Mouse (Mus musculus): ENCODE data around the gene BC051665. TPM values are rescaled to one million over a fixed set of nuclear protein-coding genes. Genes with fewer than 3 reads are reported as not detected.

The BC051665 gene
- polyA plus RNA-seq, 1 experiment from 2014 or later = not detected

DNA sequence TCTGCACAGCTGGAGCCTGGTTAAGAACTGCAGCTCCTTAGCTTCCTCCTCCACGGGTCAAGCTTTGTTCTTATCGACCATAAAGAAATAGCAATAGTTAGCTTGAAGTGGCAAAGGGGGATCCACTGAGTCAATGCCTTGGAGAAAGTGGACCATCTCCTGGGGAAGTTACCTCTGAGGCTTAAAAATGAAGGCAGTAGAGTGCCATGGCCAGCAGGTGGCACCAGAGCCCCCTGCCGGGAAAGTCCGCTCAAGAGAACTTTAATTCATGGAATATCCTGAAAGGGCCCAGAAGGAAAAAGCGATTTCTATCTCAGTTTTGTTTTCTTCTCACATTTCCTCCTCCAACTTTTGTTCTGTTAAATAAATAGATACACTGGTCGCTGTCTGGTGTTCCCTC lies 27.0 kb downstream of the BC051665 start:
- no peaks in the 10 kb centered on the region for H3K27me3 ChIP-seq (replicated peaks)
- no peak overlapping the region for H3K27ac ChIP-seq
- H3K4me1 ChIP-seq = no peaks in the 10 kb centered on the region
- no peak overlapping the region for H3K4me3 ChIP-seq
- no peak overlapping the region for H3K4me2 ChIP-seq (replicated peaks)
- H3K9ac ChIP-seq = no peak overlapping the region
- no peaks in the 10 kb centered on the region for H3K9me3 ChIP-seq
- peaks cover 46% of the 10 kb centered on the region for H3K36me3 ChIP-seq
- ATAC-seq (ENCODE audit: low FRiP score, low read depth) = 0 out of 2 replicates have a peak, but pooled peaks have one; percentile 28
- WGBS = 46% methylated on average over 6 of the region's 6 CpGs

DNA sequence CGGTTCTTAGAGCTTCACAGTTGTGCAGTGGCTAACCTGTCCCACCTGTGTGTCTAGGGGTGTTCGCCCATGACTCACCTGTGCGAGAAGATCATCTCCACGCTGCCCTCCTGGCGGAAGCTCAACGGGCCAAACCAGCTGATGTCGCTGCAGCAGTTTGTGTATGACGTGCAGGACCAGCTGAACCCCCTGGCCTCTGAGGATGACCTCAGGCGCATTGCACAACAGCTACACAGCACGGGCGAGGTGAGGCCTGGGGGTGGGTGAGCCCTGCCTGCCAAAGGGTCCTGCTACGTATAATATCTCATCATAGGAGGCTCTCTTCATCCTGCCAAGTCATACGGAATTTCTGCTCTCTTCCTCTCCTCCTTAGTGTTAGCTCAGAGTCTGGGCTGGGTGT lies 28.9 kb downstream of the BC051665 start:
- no peaks in the 10 kb centered on the region for H3K4me1 ChIP-seq
- H3K4me3 ChIP-seq = no peak overlapping the region
- 93% methylated on average over 13 of the region's 13 CpGs for WGBS
- H3K27me3 ChIP-seq (replicated peaks) = no peaks in the 10 kb centered on the region
- no peaks in the 10 kb centered on the region for H3K9me3 ChIP-seq
- H3K9ac ChIP-seq = no peak overlapping the region
- peaks cover 50% of the 10 kb centered on the region for H3K36me3 ChIP-seq
- no peak for ATAC-seq (ENCODE audit: low FRiP score, low read depth)
- H3K4me2 ChIP-seq (replicated peaks) = no peak overlapping the region
- H3K27ac ChIP-seq = no peak overlapping the region

- no peak overlapping the region for H3K27ac ChIP-seq
- H3K4me2 ChIP-seq (replicated peaks) = no peak overlapping the region
- H3K4me3 ChIP-seq = no peak overlapping the region
- WGBS = 58% methylated on average over 2 of the region's 2 CpGs
- H3K27me3 ChIP-seq (replicated peaks) = no peaks in the 10 kb centered on the region
- ATAC-seq (ENCODE audit: low FRiP score, low read depth) = no peak
- no peak overlapping the region for H3K9ac ChIP-seq
- H3K4me1 ChIP-seq = no peaks in the 10 kb centered on the region
- peaks cover 44% of the 10 kb centered on the region for H3K36me3 ChIP-seq
- no peaks in the 10 kb centered on the region for H3K9me3 ChIP-seq
Observed at GRCm38 (mm10) chr13:60755251-60755650, 30.9 kb downstream of the BC051665 start.

- no peak overlapping the region for H3K4me3 ChIP-seq
- peaks cover 63% of the 10 kb centered on the region for H3K36me3 ChIP-seq
- H3K4me1 ChIP-seq = no peaks in the 10 kb centered on the region
- ATAC-seq (ENCODE audit: low FRiP score, low read depth) = no peak
- no peaks in the 10 kb centered on the region for H3K9me3 ChIP-seq
- no peak overlapping the region for H3K4me2 ChIP-seq (replicated peaks)
- H3K9ac ChIP-seq = no peak overlapping the region
- H3K27me3 ChIP-seq (replicated peaks) = no peaks in the 10 kb centered on the region
- H3K27ac ChIP-seq = no peak overlapping the region
- 96% methylated on average over 6 of the region's 6 CpGs for WGBS
Observed at GRCm38 (mm10) chr13:60753216-60753615, 32.9 kb downstream of the BC051665 start.

GRCm38 (mm10) chr13:60750930-60751329 lies 35.2 kb downstream of the BC051665 start:
- Histone ChIP-seq H3K4me3 (no peak overlapping the region), H3K9me3 (no peaks in the 10 kb centered on the region), H3K9ac (no peak overlapping the region), H3K4me2 (replicated peaks) (no peak overlapping the region), H3K27me3 (replicated peaks) (no peaks in the 10 kb centered on the region), H3K4me1 (no peaks in the 10 kb centered on the region), H3K27ac (no peak overlapping the region), H3K36me3 (peaks cover 54% of the 10 kb centered on the region)
- WGBS = 91% methylated on average over 7 of the region's 7 CpGs
- ATAC-seq (ENCODE audit: low FRiP score, low read depth) = no peak

- Histone ChIP-seq H3K9ac (no peak overlapping the region), H3K27ac (no peak overlapping the region), H3K4me1 (no peaks in the 10 kb centered on the region), H3K9me3 (no peaks in the 10 kb centered on the region), H3K4me3 (no peak overlapping the region), H3K36me3 (peaks cover 54% of the 10 kb centered on the region), H3K4me2 (replicated peaks) (no peak overlapping the region), H3K27me3 (replicated peaks) (no peaks in the 10 kb centered on the region)
- 97% methylated on average over 2 of the region's 2 CpGs for WGBS
- no peak for ATAC-seq (ENCODE audit: low FRiP score, low read depth)
Observed at GRCm38 (mm10) chr13:60748556-60748955, 37.6 kb downstream of the BC051665 start.

DNA sequence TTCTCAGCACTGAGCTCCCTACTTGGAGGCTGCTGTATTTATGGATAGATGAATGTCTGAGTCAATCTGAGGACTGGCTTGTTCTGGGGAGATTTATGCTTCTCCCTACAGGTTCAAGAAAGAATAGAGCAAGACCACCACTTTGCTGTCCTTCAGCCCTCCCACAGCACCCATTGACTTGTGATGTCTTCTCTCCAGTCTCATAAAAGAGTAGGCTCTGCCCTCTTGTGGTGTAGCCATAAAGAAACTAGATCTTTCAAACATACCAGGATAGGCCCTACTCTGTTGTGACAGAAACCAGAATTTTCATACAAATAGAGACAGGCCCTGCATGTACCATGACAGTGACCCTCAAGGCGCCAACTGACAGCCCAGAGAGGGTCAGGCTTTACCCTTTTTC lies 39.0 kb downstream of the BC051665 start:
- Histone ChIP-seq H3K9ac (no peak overlapping the region), H3K4me3 (no peak overlapping the region), H3K36me3 (peaks cover 40% of the 10 kb centered on the region), H3K27me3 (replicated peaks) (no peaks in the 10 kb centered on the region), H3K4me1 (no peaks in the 10 kb centered on the region), H3K27ac (no peak overlapping the region), H3K4me2 (replicated peaks) (no peak overlapping the region), H3K9me3 (no peaks in the 10 kb centered on the region)
- WGBS = 86% methylated on average over 1 of the region's 1 CpGs
- no peak for ATAC-seq (ENCODE audit: low FRiP score, low read depth)

DNA sequence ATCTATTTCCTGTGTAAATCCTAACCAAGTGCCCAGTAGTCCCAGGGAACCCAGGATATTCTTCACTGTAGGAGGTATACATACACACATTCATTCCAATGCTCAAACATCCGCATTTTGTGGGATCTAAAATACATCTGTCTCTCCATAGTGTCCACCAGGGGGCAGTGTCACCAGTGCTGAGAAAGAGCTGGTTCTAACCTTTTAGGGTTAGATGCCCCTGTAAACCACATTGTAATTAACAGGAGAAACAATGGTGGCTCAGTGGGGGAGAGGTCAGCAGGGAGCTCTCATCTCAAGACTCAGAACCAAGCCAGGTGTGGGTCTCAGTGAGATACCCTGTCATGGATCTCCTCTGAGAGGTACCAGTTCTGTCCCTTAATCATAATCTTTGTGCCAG lies 39.9 kb downstream of the BC051665 start:
- peaks cover 39% of the 10 kb centered on the region for H3K36me3 ChIP-seq
- H3K4me2 ChIP-seq (replicated peaks) = no peak overlapping the region
- no peak overlapping the region for H3K4me3 ChIP-seq
- H3K27me3 ChIP-seq (replicated peaks) = no peaks in the 10 kb centered on the region
- H3K4me1 ChIP-seq = no peaks in the 10 kb centered on the region
- no peak for ATAC-seq (ENCODE audit: low FRiP score, low read depth)
- WGBS = 63% methylated on average over 1 of the region's 1 CpGs
- H3K27ac ChIP-seq = no peak overlapping the region
- H3K9ac ChIP-seq = no peak overlapping the region
- no peaks in the 10 kb centered on the region for H3K9me3 ChIP-seq

- WGBS = 92% methylated on average over 12 of the region's 12 CpGs
- Histone ChIP-seq H3K9ac (no peak overlapping the region), H3K27ac (no peak overlapping the region), H3K36me3 (peaks cover 38% of the 10 kb centered on the region), H3K27me3 (replicated peaks) (no peaks in the 10 kb centered on the region), H3K4me3 (no peak overlapping the region), H3K9me3 (no peaks in the 10 kb centered on the region), H3K4me2 (replicated peaks) (no peak overlapping the region), H3K4me1 (no peaks in the 10 kb centered on the region)
- no peak for ATAC-seq (ENCODE audit: low FRiP score, low read depth)
Observed at GRCm38 (mm10) chr13:60745358-60745757, 40.8 kb downstream of the BC051665 start.

DNA sequence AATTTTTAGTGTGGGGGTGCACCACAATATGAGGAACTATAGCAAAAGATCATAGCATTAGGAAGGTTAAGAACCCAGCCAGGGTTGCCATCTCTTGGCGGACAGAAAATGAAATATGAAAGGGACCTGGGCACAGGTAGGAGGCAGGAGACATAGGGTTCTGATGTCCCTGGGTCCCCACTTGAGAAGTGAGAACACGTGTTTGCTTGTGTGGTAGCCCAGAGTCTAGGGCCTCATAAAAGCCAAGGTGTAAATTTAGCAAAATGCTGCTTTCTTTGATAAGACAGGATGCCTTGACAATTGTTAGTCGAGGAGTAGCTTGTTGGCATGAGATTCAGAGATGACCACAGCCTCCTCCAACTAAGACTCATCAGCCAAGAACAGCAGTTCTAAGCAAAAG lies 41.4 kb downstream of the BC051665 start:
- H3K27ac ChIP-seq = no peak overlapping the region
- H3K9ac ChIP-seq = no peak overlapping the region
- 87% methylated on average over 3 of the region's 3 CpGs for WGBS
- no peak overlapping the region for H3K4me3 ChIP-seq
- H3K36me3 ChIP-seq = peaks cover 40% of the 10 kb centered on the region
- no peaks in the 10 kb centered on the region for H3K9me3 ChIP-seq
- no peaks in the 10 kb centered on the region for H3K27me3 ChIP-seq (replicated peaks)
- H3K4me1 ChIP-seq = no peaks in the 10 kb centered on the region
- H3K4me2 ChIP-seq (replicated peaks) = no peak overlapping the region
- ATAC-seq (ENCODE audit: low FRiP score, low read depth) = no peak

GRCm38 (mm10) chr13:60744078-60744460 lies 42.1 kb downstream of the BC051665 start:
- peaks cover 36% of the 10 kb centered on the region for H3K36me3 ChIP-seq
- peak; percentile 60; the same call in 1 of the 2 replicates for ATAC-seq (ENCODE audit: low FRiP score, low read depth)
- no peak overlapping the region for H3K4me3 ChIP-seq
- WGBS = 40% methylated on average over 7 of the region's 7 CpGs
- no peak overlapping the region for H3K27ac ChIP-seq
- peak overlapping the region; percentile 17; the same call in 1 of the 2 replicates for H3K9ac ChIP-seq
- no peak overlapping the region for H3K4me2 ChIP-seq (replicated peaks)
- H3K4me1 ChIP-seq = no peaks in the 10 kb centered on the region
- no peaks in the 10 kb centered on the region for H3K9me3 ChIP-seq
- no peaks in the 10 kb centered on the region for H3K27me3 ChIP-seq (replicated peaks)

DNA sequence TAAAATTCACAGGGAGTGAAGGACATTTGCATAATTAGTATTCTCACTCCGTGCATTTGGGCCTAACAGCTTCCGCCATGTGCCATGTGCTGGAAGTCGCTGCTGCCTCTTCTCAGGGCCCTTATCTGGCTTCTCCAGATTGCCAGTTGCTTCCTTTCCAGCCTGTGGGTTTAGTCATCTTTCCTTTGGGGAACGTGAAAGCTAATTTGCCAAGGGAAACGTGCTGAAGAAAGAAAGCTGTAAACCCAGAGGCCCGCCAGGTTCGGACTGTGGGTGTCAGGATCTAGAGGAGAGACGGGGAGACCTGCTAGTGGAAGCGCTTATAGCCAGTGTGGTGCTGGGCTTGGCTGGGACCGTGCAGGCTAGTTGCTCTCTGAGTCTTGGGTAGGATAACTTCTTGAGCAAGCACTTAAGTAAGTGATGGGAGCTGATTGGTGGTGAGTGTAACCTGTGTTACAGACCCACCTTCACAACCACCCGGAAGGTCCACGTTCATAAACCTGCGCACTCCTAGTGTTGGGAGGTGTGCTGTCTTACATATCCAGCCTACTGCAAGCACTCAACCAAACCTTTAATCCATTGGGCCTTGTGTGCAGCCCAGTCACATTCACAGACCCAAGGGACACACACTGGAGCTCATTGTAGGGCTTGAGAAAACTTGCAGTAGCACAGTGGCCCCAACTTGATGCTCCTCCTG lies 42.6 kb downstream of the BC051665 start:
- Histone ChIP-seq H3K9me3 (no peaks in the 10 kb centered on the region), H3K4me3 (no peak overlapping the region), H3K27ac (no peak overlapping the region), H3K27me3 (replicated peaks) (no peaks in the 10 kb centered on the region), H3K4me2 (replicated peaks) (no peak overlapping the region), H3K4me1 (no peaks in the 10 kb centered on the region), H3K36me3 (peaks cover 31% of the 10 kb centered on the region), H3K9ac (peak overlapping the region; percentile 17; the same call in 1 of the 2 replicates)
- no peak; the same call in 1 of the 2 replicates for ATAC-seq (ENCODE audit: low FRiP score, low read depth)
- WGBS = 71% methylated on average over 13 of the region's 13 CpGs

- H3K27me3 ChIP-seq (replicated peaks) = no peaks in the 10 kb centered on the region
- H3K36me3 ChIP-seq = peaks cover 24% of the 10 kb centered on the region
- ATAC-seq (ENCODE audit: low FRiP score, low read depth) = no peak
- no peak overlapping the region for H3K9ac ChIP-seq
- H3K9me3 ChIP-seq = no peaks in the 10 kb centered on the region
- H3K4me1 ChIP-seq = 0 out of 2 replicates have a peak, but pooled peaks cover 5% of the 10 kb centered on the region
- WGBS = 93% methylated on average over 3 of the region's 3 CpGs
- H3K27ac ChIP-seq = no peak overlapping the region
- no peak overlapping the region for H3K4me3 ChIP-seq
- H3K4me2 ChIP-seq (replicated peaks) = no peak overlapping the region
Observed at GRCm38 (mm10) chr13:60742611-60743010, 43.6 kb downstream of the BC051665 start.

All from neural tube, embryonic 12.5 days (tissue).